Mouse (Mus musculus) liver (tissue): Measurements from ENCODE around the gene Atxn7.
"Not testable (repeated sequence)": the region's sequence is repeated elsewhere in the genome, so short reads cannot be mapped to it uniquely, and the experiment has no call there.

Experiments
- DNase-seq: peaks from one replicate; pipeline ENCODE4 v3.0.0-alpha.2; 2020; ENCODE audit warnings: mixed read lengths

Atxn7 gene

GRCm38 (mm10) chr14:13990741-13991140, 29.5 kb downstream of the Atxn7 start:
- DNase-seq, result no peak

DNA sequence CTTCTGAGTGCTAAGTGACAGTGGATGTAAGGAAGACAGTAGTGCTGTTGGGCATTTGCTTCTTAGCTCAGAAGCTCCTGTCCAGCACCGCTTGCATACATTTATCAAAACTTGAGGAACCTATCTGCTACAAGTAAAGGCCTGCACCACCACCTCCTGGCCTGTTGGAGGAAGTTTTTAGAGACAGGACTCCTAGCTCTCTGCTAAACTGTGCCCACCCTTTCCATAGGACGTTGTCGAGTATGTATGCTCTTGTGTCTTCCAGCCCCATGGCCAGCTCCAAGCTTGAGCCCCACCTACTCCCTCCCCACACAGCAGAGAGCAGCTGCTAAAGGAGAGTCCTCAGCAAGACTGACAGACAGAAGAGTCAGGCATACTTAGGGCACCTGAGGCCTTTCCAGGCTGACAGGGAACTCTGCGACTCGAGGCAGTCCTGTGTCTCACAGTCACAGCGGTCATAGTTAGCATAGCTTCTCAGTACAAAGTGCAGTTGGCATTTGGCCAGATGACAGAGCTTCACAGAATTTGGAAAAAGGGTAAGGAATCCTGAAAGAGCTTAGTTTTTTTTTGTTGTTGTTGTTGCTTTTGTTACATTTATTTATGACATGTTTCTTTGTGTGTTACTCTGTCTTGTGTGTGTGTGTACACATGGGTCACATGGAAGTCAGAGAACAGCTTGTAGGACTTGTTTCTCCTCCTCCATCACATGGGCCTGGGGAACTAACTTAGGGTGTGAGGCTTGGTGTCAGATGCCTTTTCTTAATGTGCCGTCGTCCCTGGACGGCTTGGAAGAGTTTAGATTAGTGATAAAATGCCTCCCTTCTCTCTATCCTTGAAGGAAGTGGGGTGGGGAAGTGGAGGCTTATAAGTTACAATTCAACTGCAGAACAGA, 34.2 kb downstream of the Atxn7 start:
- no peak for DNase-seq

DNA sequence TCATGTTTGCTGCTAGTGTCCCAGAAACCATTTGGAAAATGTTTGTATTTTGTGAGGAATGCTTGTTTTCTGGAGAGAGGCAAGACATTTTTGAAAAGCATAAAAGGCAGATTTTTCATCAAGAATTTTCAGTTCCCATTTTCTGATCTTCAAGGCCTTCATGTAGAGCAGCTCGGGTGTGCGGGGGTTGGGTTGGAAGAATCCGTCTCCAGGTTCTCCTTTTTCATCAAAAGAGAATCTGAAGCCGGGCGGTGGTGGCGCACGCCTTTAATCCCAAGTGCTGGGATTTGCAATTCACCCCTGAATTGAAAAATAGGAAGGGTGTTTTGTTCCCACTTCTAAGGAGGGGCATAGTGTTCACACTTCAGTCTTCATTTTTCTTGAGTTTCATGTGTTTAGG, 41.5 kb downstream of the Atxn7 start:
- no peak for DNase-seq

DNA sequence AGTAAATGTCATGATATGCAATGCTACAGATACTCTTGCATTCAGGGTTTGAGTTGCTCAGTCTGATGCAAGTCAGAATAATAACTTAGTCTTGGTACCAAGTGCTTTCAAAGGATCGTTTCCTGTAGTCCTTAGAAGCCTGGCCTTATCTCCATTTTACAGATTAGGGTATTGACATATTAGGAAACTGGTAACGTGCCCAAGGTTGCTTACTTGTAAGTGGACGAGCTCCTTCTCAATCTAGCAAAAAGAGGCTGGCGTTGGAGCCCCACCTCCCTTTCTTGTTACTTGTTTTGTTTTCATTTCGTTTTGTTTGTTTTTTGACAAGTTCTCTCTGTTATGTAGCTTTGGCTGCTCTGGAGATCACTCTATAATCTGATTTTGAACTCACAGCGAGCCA, 48.5 kb downstream of the Atxn7 start:
- no peak for DNase-seq

GRCm38 (mm10) chr14:14012383-14013251, 51.4 kb downstream of the Atxn7 start:
- DNase-seq, result peak; percentile 85

- DNase-seq, result peak; percentile 56
These were observed 52.0 kb downstream of the Atxn7 start for GRCm38 (mm10) chr14:14013252-14013711.

DNA sequence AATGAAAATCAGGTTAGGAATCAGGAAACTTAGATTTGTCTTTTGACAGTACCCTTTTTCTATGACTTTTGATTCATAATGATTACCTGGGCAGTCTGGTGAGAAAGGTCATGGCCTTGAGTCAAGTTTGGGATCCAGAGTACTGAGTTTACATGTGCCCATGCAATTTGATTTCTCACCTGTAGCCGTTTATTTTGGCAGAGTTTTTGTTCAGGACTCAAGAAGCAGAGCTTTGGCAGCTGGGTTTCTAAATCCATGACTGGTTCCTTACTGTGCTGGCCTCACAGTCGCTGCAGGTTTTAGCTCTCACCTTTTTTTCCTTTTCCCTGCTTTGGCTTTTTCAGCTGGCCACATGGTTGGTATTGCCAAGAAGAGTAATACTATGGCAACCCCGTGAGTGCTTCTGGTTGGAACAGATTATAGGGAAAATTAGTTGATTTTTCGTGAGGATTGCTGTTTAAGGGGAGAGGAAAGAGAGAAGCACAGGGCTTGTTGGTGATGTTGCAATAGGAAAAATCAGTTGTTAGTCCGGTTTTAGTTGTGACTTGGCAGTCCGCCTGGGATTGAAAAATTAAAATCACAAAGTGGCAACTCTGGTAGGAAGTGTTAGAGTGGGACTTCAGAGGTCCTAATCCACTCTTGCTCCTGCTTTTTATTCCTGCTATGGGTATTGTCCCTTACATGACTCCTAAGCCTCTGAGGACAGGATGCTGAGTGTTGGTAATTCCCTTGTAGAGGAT, 53.6 kb downstream of the Atxn7 start:
- DNase-seq, result no peak

DNA sequence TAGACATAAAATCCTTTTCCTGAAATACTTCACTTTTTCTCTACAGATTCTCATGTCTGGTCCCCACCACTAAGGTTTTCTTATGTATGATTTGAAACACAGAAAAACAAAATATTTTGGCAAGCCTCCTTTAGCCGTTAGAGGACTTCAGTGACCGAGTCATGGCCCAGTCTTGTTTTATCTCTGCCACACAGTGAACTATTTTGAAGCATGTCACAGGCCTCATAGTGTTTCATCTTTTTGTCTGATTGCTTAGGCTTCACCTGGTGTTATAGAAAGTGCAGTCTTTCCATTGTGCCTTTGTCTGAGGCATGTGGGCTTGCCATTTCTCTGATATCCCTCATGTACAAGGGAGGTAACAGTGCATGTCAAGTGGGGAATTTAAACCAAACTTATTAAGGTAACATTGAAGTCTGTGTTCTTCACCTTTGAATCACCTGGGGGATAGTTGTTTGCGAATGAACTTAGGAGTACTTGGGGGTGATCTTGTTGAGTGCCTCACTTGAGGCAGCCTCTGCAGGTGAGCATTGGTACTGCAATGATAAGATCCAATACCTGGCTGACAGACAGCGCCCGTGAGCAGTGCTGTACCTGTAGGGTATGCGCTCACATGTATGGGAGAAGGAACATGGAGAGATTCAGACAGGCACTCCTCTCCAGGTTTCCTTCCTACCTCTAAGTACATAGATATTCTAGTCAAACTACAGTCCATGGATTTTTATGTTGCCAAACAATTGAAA, 58.1 kb downstream of the Atxn7 start:
- no peak for DNase-seq

GRCm38 (mm10) chr14:14021244-14021643, 60.0 kb downstream of the Atxn7 start:
- no peak for DNase-seq

- DNase-seq, result no peak
These were observed 64.6 kb downstream of the Atxn7 start for GRCm38 (mm10) chr14:14025870-14026269.

GRCm38 (mm10) chr14:14030621-14031020, 69.4 kb downstream of the Atxn7 start:
- DNase-seq, result no peak

- DNase-seq, result no peak
These were observed 71.6 kb downstream of the Atxn7 start for GRCm38 (mm10) chr14:14032842-14033241.

DNA sequence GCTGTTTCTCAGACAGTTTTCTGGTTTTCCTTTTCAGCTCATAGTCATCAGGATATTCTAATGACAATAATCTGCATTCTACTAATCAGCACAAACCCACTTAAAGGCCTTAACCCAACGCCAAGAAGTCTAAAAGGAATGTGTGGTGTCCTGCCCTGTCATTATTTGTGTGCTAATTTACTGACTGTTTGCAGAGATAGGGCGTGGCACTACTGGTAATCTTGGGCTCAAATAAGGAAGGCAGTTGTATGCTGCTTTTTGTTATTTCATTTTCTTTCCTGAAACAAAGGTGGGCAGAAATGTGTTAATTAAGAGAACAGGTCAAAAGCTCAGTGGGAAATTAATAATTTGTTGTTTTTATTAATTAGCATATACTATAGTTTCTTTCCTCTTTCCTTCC, 75.1 kb downstream of the Atxn7 start:
- DNase-seq, result no peak

- DNase-seq, result no peak
These were observed 77.0 kb downstream of the Atxn7 start for GRCm38 (mm10) chr14:14038233-14038632.

DNA sequence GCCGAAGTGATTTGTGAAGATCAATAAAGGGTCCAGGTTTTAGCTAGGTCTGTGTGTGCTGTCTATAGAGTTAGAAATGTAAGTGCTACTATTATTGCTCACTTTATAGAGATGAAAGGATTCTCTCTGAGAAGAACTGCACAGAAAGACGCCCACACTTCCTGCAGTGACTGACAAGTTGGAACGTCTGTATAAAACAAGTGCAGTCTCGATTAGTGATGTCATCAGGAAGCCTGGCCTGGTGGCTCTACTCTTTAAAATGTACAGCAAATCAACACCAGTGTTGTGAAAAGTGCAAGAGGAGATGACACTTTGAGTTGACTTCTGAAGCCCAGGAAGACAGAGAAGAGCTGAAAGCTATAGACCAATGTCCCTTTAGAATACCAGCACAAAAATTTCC, 81.1 kb downstream of the Atxn7 start:
- no peak for DNase-seq

- DNase-seq, result no peak
These were observed 93.1 kb downstream of the Atxn7 start for GRCm38 (mm10) chr14:14054386-14054785.

DNA sequence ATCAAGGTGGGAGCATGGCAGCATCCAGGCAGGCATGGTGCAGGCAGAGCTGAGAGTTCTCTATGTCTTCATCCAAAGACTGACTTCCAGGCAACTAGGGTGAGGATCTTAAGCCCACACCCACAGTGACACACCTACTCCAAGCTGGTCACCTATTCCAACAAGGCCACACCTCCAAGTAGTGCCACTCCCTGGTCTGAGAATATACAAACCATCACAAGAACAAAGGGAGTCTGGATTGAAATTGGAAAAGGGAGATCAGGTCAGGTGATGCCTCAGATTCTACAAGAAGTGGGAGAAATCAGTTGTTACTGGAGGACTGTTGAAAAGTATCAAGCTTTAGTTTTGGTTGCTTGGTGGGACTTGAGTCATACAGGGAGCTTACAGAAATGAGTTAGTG, 98.4 kb downstream of the Atxn7 start:
- not testable (repeated sequence) for DNase-seq

- no peak for DNase-seq
These were observed 101.4 kb downstream of the Atxn7 start for GRCm38 (mm10) chr14:14062531-14063245.

DNA sequence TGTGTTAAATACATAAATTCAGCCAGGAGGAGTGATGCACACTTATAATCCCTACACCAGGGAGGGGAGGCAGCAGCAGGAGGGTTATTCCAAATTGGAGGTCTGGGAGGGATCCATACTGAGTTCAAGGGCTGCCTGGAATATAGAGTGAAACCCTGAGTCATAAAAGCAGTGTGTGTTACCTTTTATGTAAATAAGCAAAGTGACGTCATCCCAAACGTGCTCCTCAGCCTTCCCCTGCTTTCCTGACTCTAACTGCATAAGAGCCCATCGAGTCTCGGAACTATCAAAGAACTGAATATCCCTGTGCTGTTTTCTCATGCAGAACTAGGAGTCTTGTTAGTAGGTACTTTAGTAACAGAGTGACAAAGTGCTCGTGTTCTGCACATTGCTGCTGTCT, 102.1 kb downstream of the Atxn7 start:
- no peak for DNase-seq

DNA sequence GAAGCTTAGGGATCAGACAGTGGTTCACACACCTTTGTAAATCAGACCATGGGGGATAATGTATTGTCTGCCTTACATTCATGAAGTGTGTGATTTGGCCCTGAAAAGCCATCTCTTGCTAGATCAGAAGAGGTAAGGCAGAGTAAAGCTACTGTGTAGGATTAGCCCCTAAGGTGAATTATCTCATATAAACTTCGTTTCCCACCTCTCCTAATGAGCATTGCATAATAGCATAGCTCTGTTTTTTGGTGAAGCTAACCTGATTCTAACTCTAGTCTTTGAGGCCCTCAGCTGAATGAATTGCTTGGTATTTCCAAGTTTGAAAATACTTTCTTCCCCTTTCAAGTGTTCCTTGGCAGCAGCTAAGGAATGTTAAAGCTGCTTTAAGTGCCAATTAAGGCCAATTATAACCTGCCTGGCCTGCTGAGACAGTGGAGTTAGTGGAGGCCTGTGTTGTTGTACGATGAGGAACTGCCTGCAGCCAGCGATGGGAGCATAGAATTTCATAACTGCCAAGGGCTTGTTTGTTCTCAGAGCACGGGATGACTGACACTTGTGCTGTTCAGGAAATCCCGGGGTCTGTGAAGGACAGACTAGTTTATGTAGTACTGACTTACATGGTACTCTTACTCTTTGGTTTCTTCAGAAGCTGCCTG, 103.4 kb downstream of the Atxn7 start:
- DNase-seq, result no peak

DNA sequence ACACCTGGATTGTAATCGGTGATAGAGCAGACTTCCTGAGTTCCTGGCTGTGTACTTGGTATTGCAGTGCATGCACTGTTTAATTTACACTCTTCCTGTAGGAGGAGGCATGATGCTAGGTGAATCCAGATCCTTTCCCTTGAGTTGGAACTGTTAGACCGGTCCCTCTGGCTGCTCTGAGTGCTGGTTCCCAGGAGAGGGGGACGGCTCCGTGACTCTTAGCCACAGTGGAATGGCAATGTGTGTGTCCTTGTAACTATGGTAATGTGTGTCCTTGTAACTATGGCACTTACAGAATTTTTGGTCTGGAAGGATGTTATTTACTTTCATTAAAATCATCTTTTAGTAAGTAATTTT, 103.9 kb downstream of the Atxn7 start:
- DNase-seq, result no peak
